Mouse (Mus musculus): ENCODE results near the gene Papss2. TPM values are rescaled to one million over a fixed set of nuclear protein-coding genes. Genes with fewer than 3 reads are reported as not detected.
"Not testable (repeated sequence)": the region's sequence is repeated elsewhere in the genome, so short reads cannot be mapped to it uniquely, and the experiment has no call there.

The Papss2 gene
- polyA plus RNA-seq, 1 experiment from 2014 or later, result 6.0 TPM

DNA sequence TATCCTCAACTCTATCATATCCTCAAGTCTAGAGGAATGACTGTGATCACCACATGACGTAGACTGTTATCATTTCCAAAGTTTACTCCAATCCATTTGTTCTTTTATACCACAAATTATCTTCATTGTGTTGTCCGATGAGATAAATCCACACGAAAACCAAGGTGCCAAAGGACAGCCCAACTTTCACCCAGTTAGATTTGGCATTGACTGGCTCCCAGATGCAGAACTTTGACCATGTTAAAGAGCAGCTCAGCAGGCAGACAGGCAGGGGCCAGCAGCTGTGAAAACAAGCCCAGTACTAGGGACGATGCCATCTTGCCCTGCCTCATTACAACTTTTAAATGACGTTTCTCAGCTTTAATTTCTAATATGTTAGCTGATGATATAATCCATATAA, 63.8 kb downstream of the Papss2 start:
- Histone ChIP-seq H3K9ac (ENCODE audit: low read length) (no peak overlapping the region), H3K27me3 (replicated peaks; ENCODE audit: control insufficient read depth, insufficient read depth, low read length) (no peaks in the 10 kb centered on the region), H3K4me1 (replicated peaks; ENCODE audit: control insufficient read depth, insufficient read depth, low read length) (no peaks in the 10 kb centered on the region), H3K4me2 (ENCODE audit: low read length) (no peak overlapping the region), H3K27ac (ENCODE audit: low read depth) (no peak overlapping the region), H3K4me3 (ENCODE audit: low read depth, low read length) (no peak overlapping the region), H3K9me3 (ENCODE audit: control insufficient read depth, low read length) (no peaks in the 10 kb centered on the region), H3K36me3 (ENCODE audit: control insufficient read depth, insufficient read depth, low read length) (0 out of 2 replicates have a peak, but pooled peaks cover 6% of the 10 kb centered on the region)
- no peak for DNase-seq (ENCODE audit: low spot score)
- WGBS, result 84% methylated on average over 5 of the region's 5 CpGs
- no peak for ATAC-seq (replicated peaks; ENCODE audit: low FRiP score, low TSS enrichment, low read depth)

DNA sequence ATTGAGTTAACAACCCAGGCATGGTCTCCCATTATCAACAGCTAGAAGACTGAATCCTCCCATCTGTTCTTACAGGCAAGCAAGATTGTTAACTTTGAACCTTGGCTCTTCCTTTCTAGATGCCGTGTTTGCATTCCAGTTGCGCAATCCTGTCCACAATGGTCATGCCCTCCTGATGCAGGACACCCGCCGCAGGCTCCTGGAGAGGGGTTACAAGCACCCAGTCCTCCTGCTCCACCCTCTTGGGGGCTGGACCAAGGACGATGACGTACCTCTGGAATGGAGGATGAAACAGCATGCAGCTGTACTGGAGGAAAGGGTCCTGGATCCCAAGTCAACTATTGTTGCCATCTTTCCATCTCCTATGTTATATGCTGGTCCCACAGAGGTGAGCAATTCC, 67.3 kb downstream of the Papss2 start:
- Histone ChIP-seq H3K27ac (ENCODE audit: low read depth) (no peak overlapping the region), H3K4me3 (ENCODE audit: low read depth, low read length) (no peak overlapping the region), H3K27me3 (replicated peaks; ENCODE audit: control insufficient read depth, insufficient read depth, low read length) (no peaks in the 10 kb centered on the region), H3K4me1 (replicated peaks; ENCODE audit: control insufficient read depth, insufficient read depth, low read length) (no peaks in the 10 kb centered on the region), H3K4me2 (ENCODE audit: low read length) (no peak overlapping the region), H3K9me3 (ENCODE audit: control insufficient read depth, low read length) (no peaks in the 10 kb centered on the region), H3K9ac (ENCODE audit: low read length) (no peak overlapping the region), H3K36me3 (ENCODE audit: control insufficient read depth, insufficient read depth, low read length) (0 out of 2 replicates have a peak, but pooled peaks cover 6% of the 10 kb centered on the region)
- ATAC-seq (replicated peaks; ENCODE audit: low FRiP score, low TSS enrichment, low read depth) (no peak), DNase-seq (ENCODE audit: low spot score) (no peak)
- 87% methylated on average over 6 of the region's 6 CpGs for WGBS

GRCm38 (mm10) chr19:32665243-32665642, 69.7 kb downstream of the Papss2 start:
- Histone ChIP-seq H3K4me1 (replicated peaks; ENCODE audit: control insufficient read depth, insufficient read depth, low read length) (no peaks in the 10 kb centered on the region), H3K4me3 (ENCODE audit: low read depth, low read length) (no peak overlapping the region), H3K27me3 (replicated peaks; ENCODE audit: control insufficient read depth, insufficient read depth, low read length) (no peaks in the 10 kb centered on the region), H3K4me2 (ENCODE audit: low read length) (no peak overlapping the region), H3K27ac (ENCODE audit: low read depth) (no peak overlapping the region), H3K9ac (ENCODE audit: low read length) (no peak overlapping the region), H3K9me3 (ENCODE audit: control insufficient read depth, low read length) (no peaks in the 10 kb centered on the region), H3K36me3 (ENCODE audit: control insufficient read depth, insufficient read depth, low read length) (peaks cover 6% of the 10 kb centered on the region; the same call in 1 of the 2 replicates)
- ATAC-seq (replicated peaks; ENCODE audit: low FRiP score, low TSS enrichment, low read depth), result no peak
- 83% methylated on average over 8 of the region's 8 CpGs for WGBS
- DNase-seq (ENCODE audit: low spot score), result no peak

GRCm38 (mm10) chr19:32667830-32668229, 72.2 kb downstream of the Papss2 start:
- DNase-seq (ENCODE audit: low spot score); H3K27ac ChIP-seq (ENCODE audit: low read depth); H3K27me3 ChIP-seq (replicated peaks; ENCODE audit: control insufficient read depth, insufficient read depth, low read length); H3K4me3 ChIP-seq (ENCODE audit: low read depth, low read length); ATAC-seq (replicated peaks; ENCODE audit: low FRiP score, low TSS enrichment, low read depth); H3K9ac ChIP-seq (ENCODE audit: low read length); H3K4me1 ChIP-seq (replicated peaks; ENCODE audit: control insufficient read depth, insufficient read depth, low read length); H3K9me3 ChIP-seq (ENCODE audit: control insufficient read depth, low read length); H3K4me2 ChIP-seq (ENCODE audit: low read length): not testable (repeated sequence)
- 73% methylated on average over 1 of the region's 1 CpGs for WGBS
- peaks cover 24% of the 10 kb centered on the region for H3K36me3 ChIP-seq (ENCODE audit: control insufficient read depth, insufficient read depth, low read length)

GRCm38 (mm10) chr19:32675766-32676165, 80.2 kb downstream of the Papss2 start:
- no peaks in the 10 kb centered on the region for H3K27me3 ChIP-seq (replicated peaks; ENCODE audit: control insufficient read depth, insufficient read depth, low read length)
- peaks cover 79% of the 10 kb centered on the region for H3K36me3 ChIP-seq (ENCODE audit: control insufficient read depth, insufficient read depth, low read length)
- no peak overlapping the region for H3K9ac ChIP-seq (ENCODE audit: low read length)
- H3K4me1 ChIP-seq (replicated peaks; ENCODE audit: control insufficient read depth, insufficient read depth, low read length), result no peaks in the 10 kb centered on the region
- no peak overlapping the region for H3K4me2 ChIP-seq (ENCODE audit: low read length)
- no peak for ATAC-seq (replicated peaks; ENCODE audit: low FRiP score, low TSS enrichment, low read depth)
- 91% methylated on average over 3 of the region's 3 CpGs for WGBS
- H3K9me3 ChIP-seq (ENCODE audit: control insufficient read depth, low read length), result no peaks in the 10 kb centered on the region
- no peak overlapping the region for H3K4me3 ChIP-seq (ENCODE audit: low read depth, low read length)
- no peak overlapping the region for H3K27ac ChIP-seq (ENCODE audit: low read depth)
- DNase-seq (ENCODE audit: low spot score), result no peak

DNA sequence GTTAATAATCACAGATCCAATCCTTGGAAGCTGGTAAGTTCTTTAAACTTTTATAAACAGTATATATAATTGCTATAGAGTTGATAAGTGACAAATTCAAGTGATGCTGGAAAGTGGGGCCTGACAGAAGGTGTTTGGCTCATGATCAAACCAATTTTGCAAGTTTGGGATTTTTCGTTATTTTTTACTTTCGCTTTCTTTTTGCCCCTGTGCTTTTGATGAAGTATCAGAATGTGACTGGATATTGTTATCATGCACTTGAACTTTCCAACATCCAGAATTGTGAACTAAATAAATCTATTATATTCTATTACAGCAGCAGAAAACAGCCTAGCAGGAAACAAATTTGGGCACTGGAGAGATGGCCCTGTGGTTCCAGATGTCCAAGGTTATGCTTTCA, 85.3 kb downstream of the Papss2 start:
- H3K27ac ChIP-seq (ENCODE audit: low read depth), result no peak overlapping the region
- H3K4me2 ChIP-seq (ENCODE audit: low read length), result no peak overlapping the region
- 95% methylated on average over 2 of the region's 2 CpGs for WGBS
- DNase-seq (ENCODE audit: low spot score), result no peak
- peaks cover 64% of the 10 kb centered on the region for H3K36me3 ChIP-seq (ENCODE audit: control insufficient read depth, insufficient read depth, low read length)
- no peaks in the 10 kb centered on the region for H3K27me3 ChIP-seq (replicated peaks; ENCODE audit: control insufficient read depth, insufficient read depth, low read length)
- no peak overlapping the region for H3K9ac ChIP-seq (ENCODE audit: low read length)
- H3K4me3 ChIP-seq (ENCODE audit: low read depth, low read length), result no peak overlapping the region
- no peaks in the 10 kb centered on the region for H3K9me3 ChIP-seq (ENCODE audit: control insufficient read depth, low read length)
- H3K4me1 ChIP-seq (replicated peaks; ENCODE audit: control insufficient read depth, insufficient read depth, low read length), result no peaks in the 10 kb centered on the region
- no peak for ATAC-seq (replicated peaks; ENCODE audit: low FRiP score, low TSS enrichment, low read depth)

- Histone ChIP-seq H3K27ac (ENCODE audit: low read depth) (no peak overlapping the region), H3K4me1 (replicated peaks; ENCODE audit: control insufficient read depth, insufficient read depth, low read length) (no peaks in the 10 kb centered on the region), H3K4me2 (ENCODE audit: low read length) (no peak overlapping the region), H3K27me3 (replicated peaks; ENCODE audit: control insufficient read depth, insufficient read depth, low read length) (no peaks in the 10 kb centered on the region), H3K4me3 (ENCODE audit: low read depth, low read length) (no peak overlapping the region), H3K36me3 (ENCODE audit: control insufficient read depth, insufficient read depth, low read length) (peaks cover 62% of the 10 kb centered on the region), H3K9ac (ENCODE audit: low read length) (no peak overlapping the region), H3K9me3 (ENCODE audit: control insufficient read depth, low read length) (no peaks in the 10 kb centered on the region)
- 85% methylated on average over 5 of the region's 5 CpGs for WGBS
- DNase-seq (ENCODE audit: low spot score), result no peak
- no peak for ATAC-seq (replicated peaks; ENCODE audit: low FRiP score, low TSS enrichment, low read depth)
These were observed 87.5 kb downstream of the Papss2 start for GRCm38 (mm10) chr19:32683081-32683480.

- Histone ChIP-seq H3K4me2 (ENCODE audit: low read length) (no peak overlapping the region), H3K9me3 (ENCODE audit: control insufficient read depth, low read length) (no peaks in the 10 kb centered on the region), H3K27me3 (replicated peaks; ENCODE audit: control insufficient read depth, insufficient read depth, low read length) (no peaks in the 10 kb centered on the region), H3K4me3 (ENCODE audit: low read depth, low read length) (no peak overlapping the region), H3K27ac (ENCODE audit: low read depth) (no peak overlapping the region), H3K9ac (ENCODE audit: low read length) (no peak overlapping the region), H3K4me1 (replicated peaks; ENCODE audit: control insufficient read depth, insufficient read depth, low read length) (no peaks in the 10 kb centered on the region), H3K36me3 (ENCODE audit: control insufficient read depth, insufficient read depth, low read length) (peaks cover 50% of the 10 kb centered on the region)
- 85% methylated on average over 5 of the region's 5 CpGs for WGBS
- DNase-seq (ENCODE audit: low spot score), result no peak
- no peak for ATAC-seq (replicated peaks; ENCODE audit: low FRiP score, low TSS enrichment, low read depth)
These were observed 92.1 kb downstream of the Papss2 start for GRCm38 (mm10) chr19:32687721-32688120.

DNA sequence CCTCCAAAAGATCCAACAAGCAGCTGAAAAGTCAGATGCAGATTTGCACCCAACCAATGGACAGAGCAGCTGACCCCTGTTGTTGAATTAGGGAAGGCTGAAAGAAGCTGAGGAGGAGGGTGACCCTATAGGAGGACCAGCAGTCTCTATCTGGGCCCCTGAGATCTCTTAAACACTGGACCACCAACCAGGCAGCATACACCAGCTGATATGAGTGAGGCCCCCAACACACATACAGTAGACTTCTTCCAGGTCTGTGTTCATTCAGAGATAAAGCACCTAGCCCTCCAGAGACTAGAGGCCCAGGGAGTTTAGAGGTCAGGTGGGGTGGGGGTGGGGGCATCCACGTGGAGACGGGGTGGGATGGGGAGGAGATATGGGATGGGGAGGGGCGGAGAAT, 92.6 kb downstream of the Papss2 start:
- H3K4me1 ChIP-seq (replicated peaks; ENCODE audit: control insufficient read depth, insufficient read depth, low read length); H3K27me3 ChIP-seq (replicated peaks; ENCODE audit: control insufficient read depth, insufficient read depth, low read length); DNase-seq (ENCODE audit: low spot score); H3K4me3 ChIP-seq (ENCODE audit: low read depth, low read length); H3K9me3 ChIP-seq (ENCODE audit: control insufficient read depth, low read length); ATAC-seq (replicated peaks; ENCODE audit: low FRiP score, low TSS enrichment, low read depth); H3K9ac ChIP-seq (ENCODE audit: low read length); H3K4me2 ChIP-seq (ENCODE audit: low read length); H3K27ac ChIP-seq (ENCODE audit: low read depth): not testable (repeated sequence)
- WGBS, result 84% methylated on average over 3 of the region's 3 CpGs
- peaks cover 51% of the 10 kb centered on the region for H3K36me3 ChIP-seq (ENCODE audit: control insufficient read depth, insufficient read depth, low read length)
